Mouse (Mus musculus) granulocyte monocyte progenitor cell, adult 5-6 weeks (primary cell): ENCODE measurements around the gene Onecut3. TPM values are rescaled to one million over a fixed set of nuclear protein-coding genes. Genes with fewer than 3 reads are reported as not detected.
A peak's percentile ranks its signal among the peaks of the same experiment; 100 is the strongest.

Source experiments
- ATAC-seq: replicated peaks from 2 replicates; pipeline ENCODE4 v1.8.0; 2016; ENCODE audit warnings: mild to moderate bottlenecking, moderate TSS enrichment, inconsistent platforms; ENCODE audit not compliant: poor library complexity, severe bottlenecking
- total RNA-seq, 2 experiments: library from RNA; stranded (forward) in 1 of 2; stranded (reverse) in 1 of 2; fragments of 200-712, 200-1000 nt in 1 of 2; fragments of >200 nt in 1 of 2; fragmentation: Nextera tagmentation in 1 of 2; gene quantifications; 2 replicates each; pipeline ENCODE4 v1.2.3; 2014 to 2017

Onecut3 gene
- total RNA-seq, 2 experiments from 2014 or later = not detected

GRCm38 (mm10) chr10:80502819-80503314 lies 8.2 kb downstream of the Onecut3 start:
- no peak for ATAC-seq

DNA sequence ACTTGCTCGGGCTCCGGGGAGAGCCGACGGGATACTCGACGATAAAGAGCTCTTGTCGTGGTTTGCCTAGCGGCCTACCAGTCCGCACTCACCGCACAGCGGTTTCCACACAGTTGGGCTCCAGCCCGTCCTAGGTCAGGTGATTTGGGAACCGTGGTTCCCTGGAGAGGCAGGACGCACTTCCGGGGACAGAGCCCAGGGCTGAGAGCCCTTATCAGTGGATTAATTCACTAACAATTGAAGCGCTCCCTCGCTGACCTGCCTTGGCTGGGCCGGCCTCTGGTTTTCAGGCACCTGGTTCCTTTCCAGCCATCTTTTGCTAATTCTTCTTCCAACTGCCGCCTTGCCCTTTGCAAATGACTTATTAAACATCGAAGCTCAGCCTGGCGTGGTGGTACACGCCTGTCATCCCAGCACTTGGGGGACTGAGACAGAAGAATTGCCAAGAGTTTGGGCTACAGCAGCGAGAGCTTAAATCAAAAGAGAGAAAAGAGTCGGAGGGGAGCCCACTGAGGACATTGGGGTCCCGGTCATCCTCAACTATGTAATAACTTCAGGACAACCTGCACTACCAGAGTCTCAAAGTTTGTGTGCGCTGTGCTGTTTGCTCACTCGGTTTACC lies 9.1 kb downstream of the Onecut3 start:
- no peak for ATAC-seq

GRCm38 (mm10) chr10:80504724-80505123 lies 10.1 kb downstream of the Onecut3 start:
- ATAC-seq = no peak

DNA sequence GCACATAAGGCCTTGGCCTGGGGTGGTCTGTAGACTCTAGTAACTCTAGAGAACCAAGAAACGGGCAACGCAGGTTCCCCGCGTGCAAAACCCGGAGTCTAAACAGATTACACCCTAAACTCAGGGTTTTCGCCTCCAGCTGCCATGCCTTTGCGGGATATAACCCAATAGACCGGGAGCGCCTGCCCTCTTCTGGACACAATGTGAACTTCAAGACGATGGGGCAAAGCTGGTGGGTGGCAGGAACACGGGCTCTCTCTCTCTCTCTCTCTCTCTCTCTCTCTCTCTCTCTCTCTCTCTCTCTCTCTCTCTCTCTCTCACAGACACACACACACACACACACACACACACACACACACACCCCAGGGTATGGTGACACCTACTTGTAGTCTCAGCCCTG lies 11.6 kb downstream of the Onecut3 start:
- peak; percentile 53 for ATAC-seq

DNA sequence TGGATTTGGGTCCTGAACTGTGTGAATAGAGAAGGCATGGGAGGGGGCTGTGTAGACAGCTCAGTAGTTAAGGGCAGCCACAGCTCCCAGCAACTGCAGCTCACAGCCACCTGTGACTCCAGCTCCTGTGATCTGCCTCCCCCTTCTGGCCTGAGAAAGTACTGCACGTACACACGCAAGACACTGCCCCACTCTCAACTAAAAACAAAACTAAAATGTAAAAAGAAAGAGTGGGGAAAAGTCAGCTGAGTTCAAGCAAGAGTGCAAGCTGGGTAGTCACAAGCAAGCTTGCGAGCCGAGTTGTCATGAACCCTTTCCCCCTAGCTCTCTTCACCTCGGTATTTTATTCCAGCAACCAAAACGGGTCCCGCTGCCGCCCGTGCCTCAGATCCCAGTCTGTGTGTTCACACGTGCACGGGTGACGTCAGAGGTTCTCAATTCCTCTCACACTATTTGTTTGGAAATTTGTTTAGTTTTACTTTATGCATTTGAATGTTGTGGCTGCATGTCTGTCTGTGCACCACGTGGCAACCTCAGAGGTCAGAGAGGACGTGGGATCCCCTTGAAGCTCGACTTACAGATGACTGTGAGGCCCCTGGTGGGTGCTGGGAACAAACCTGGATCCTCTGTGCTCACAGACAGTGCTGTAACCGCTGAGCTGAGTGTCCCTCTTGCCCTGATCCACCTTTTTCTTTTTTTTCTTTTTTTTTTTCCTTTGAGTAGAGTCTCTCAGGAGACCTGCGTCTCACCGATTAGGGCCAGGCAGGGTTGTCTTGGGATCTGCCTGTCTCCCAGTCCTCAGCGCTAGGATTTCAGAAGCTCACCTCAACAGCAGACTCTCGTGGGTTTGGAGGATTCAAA lies 15.0 kb downstream of the Onecut3 start:
- ATAC-seq = peak; percentile 81

DNA sequence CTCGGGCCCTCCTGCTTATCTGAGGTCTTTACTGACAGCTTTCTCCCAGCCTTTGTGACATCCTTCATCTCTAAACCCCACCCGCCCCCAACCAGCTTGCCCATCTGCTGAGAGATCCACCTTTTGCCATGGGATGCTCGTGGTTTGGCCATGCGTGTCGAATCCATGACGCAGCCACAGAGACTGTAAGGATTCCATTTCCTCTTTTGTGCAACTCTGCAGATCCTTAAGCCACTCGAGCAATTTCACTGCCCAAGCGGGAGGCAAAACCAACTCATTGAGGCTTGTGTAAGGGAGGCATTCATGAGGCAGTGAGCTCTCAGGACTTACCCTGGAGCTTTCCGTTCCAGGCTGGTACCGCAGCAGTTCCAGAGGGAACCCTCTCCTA lies 15.6 kb downstream of the Onecut3 start:
- ATAC-seq = peak; percentile 56

DNA sequence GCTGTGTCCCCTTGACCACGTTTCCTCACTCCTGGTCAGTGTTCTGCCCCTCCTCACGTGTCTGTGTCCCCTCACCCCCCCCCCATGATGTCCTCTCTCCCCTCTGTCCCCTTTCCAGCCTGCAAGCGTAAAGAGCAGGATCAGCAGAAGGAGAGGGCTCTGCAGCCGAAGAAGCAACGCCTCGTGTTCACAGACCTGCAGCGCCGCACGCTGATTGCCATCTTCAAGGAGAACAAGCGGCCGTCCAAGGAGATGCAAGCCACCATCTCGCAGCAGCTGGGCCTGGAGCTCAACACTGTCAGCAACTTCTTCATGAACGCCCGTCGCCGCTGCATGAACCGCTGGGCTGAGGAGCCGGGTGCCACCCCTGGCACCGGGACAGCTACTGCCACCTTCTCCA lies 19.1 kb downstream of the Onecut3 start:
- ATAC-seq = no peak

GRCm38 (mm10) chr10:80519287-80519686 lies 24.7 kb downstream of the Onecut3 start:
- no peak for ATAC-seq

GRCm38 (mm10) chr10:80523299-80523698 lies 28.7 kb downstream of the Onecut3 start:
- no peak for ATAC-seq

GRCm38 (mm10) chr10:80526172-80526571 lies 31.5 kb downstream of the Onecut3 start:
- ATAC-seq = no peak

DNA sequence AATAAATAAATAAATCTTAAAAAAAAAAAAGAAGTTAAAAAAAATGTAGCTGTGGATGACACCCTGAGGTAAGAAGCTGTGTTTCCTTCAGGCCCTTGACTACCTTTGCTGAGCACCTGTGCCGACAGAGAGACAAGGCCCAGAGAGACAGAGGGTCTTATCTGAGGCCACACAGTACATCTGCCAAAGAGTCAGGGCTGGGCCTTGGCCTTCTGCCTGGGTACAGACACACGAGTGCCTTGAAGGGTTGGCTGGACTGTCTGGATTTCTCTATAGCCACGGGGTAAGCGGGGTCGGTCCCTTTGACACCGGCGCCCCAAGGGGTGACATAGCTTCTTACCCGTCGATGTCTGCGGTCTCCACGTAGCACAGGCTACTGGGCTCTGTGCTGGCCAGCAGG lies 38.1 kb downstream of the Onecut3 start:
- no peak for ATAC-seq

GRCm38 (mm10) chr10:80533704-80534103 lies 39.1 kb downstream of the Onecut3 start:
- peak; percentile 28; the same call in 1 of the 2 replicates for ATAC-seq

DNA sequence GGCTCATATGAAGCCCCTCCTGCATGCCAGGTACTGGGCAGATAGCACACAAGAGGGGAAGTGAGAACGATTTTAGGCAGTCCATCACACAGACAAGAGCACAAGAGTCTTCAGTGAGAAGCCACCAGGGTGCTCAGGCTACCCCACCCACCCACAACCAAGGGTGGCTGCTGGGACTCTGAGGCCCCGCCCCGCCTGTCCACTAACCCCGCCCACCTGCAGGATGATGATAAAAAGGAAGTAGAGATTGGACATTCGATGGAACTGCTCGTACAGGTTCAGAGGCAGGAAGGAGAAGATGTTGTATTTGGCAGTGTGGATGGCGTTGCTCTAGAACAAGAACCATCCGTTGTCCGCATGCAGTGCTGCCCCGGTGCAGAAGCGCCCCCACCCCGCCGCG lies 40.4 kb downstream of the Onecut3 start:
- peak; percentile 45 for ATAC-seq

DNA sequence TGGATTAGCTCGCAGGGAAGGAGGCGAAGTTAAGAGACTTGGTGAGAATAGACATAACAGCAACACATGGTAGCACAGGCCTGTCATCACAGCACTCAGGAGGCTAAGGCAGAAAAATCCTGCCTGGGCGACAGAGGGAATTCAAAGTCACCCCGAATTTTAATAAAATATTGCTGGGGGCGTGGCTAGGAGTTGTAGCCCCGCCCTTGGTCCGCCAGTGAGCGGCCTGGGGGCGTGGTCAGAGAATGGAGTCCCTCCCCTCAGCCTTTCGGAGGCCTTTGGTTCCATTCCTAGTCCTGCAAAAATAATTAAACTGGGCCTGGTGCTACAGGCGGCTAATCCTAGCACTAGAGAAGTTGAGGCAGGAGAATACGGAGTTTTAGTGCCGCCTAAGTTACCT lies 41.1 kb downstream of the Onecut3 start:
- no peak for ATAC-seq

- ATAC-seq = no peak
Observed at GRCm38 (mm10) chr10:80538180-80538579, 43.5 kb downstream of the Onecut3 start.

DNA sequence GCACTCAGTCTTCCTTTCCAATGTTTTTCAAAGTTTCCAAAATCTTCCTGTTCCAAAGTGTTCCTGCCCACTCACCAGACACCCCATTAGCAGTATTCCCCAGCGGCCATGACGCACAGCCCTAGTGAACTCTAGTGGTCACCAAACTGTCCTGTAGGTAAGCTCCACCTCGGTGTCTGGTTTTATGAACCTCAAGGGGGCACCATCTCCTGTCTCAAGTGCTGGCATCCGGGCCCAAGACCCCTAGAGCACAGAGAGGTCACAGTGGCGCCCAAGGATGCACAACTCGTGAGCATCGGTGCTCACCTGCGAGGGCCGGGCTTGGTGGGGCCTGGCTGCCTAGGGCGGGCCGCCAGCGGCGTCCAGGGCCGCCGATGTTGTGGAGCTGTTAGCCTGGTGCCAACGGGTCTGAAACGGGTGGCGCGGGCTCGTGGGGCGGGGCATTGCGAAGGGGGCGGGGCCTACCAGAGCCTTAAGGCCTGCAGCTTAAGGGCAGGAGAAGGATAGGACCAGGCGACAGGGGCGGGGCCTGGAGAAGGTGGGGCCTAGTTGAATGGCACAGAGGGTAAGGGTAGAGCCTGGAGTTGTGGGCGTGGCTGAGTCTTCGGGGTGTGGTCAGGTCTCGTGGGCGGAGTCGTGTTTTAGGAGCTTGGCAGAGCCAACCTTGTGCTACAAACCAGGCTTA lies 44.2 kb downstream of the Onecut3 start, which contains the start of gene Atp8b3:
Gene Atp8b3, minus strand, starts transcription at position 415 of the 685 bp plus-strand sequence.
- peak; percentile 91 for ATAC-seq

DNA sequence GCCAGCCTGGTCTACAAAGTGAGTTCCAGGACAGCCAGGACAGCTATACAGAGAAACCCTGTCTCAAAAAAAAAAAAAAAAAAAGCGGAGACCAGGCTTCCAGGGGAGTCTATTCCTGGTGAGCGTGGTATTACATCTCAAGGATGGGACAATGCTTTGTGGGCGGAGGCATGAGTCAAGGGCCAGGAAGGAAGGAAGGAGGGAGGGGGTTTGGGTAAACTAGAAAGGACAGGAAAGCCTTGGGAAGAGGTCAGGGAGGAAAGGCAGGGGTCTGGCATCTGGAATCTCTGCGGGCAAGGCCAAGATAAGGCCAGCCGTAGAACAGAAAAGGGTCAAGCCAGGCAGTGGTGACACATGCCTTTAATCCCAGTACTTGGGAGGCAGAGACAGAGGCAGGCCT lies 44.9 kb downstream of the Onecut3 start:
- ATAC-seq = no peak

GRCm38 (mm10) chr10:80543873-80544272 lies 49.2 kb downstream of the Onecut3 start:
- no peak for ATAC-seq

DNA sequence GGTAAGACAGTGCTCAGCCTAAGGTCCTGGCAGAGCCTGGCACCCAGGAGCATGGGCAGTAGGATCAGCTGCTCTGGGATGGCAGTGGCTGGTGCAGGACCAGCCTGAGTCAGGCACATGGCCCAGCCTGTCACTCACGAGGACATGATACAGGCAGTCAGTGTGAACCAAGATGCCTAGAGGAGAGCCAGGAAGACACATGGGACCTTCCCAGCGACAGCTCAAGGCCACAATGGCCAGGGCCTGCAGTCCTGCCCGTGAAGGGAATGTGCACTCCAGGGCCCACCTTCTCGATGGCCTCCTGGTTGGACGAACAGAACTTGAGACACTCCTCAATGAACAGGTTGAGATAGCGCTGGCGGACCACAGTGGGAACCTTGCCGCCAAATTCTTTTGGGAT lies 51.0 kb downstream of the Onecut3 start:
- no peak for ATAC-seq

DNA sequence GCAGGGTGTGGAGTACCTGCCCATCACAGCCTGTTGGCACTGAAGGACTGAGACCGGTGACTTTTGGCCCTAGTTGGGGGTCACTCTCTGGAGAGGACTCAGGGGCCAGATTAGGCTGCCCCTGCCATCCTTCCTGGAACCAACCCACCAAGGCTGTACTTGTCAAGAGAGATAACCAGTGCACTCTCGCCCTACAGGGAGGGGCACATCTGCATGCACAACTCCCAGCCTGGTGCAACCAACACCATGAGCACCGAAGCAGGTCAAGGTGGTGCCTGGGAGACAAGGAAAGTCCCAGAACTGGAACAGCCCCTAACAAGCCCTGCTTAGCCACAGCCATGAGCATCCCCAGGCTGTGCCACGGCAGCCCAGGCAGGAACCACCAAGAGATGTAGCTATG lies 52.3 kb downstream of the Onecut3 start:
- ATAC-seq = no peak

GRCm38 (mm10) chr10:80547539-80547938 lies 52.9 kb downstream of the Onecut3 start:
- ATAC-seq = no peak
